Mouse (Mus musculus): ENCODE measurements at regions not wholly inside any gene's neighbourhood (a gene's known extent, or its start where the extent isn't known, plus 50 kb on each side); places are given as distances from the start of the nearest gene placed in this dataset.
"Not testable (repeated sequence)": the region's sequence is repeated elsewhere in the genome, so short reads cannot be mapped to it uniquely, and the experiment has no call there.

GRCm38 (mm10) chr8:71081291-71081690, 175.6 kb downstream of the Map1s start:
- POLR2A ChIA-PET, CTCF ChIA-PET: not testable (repeated sequence)

GRCm38 (mm10) chr8:71127131-71127530, 145.4 kb upstream of the Myo9b start:
- CTCF ChIA-PET: interaction anchor here in 2 of 4 experiments (0.6 kb wide), 2 partner anchors 270 to 381 kb away, joined by 3 read pairs; no protein-coding TSS in a partner anchor

GRCm38 (mm10) chr8:71130411-71131261, 141.9 kb upstream of the Myo9b start:
- POLR2A ChIA-PET: no interaction called here
- CTCF ChIA-PET: no interaction called here

More at GRCm38 (mm10) chr8:71127131-71127530, 145.4 kb upstream of the Myo9b start:
- POLR2A ChIA-PET: not testable (repeated sequence)

- ChIA-PET POLR2A (no interaction called here), CTCF (no interaction called here)
These were observed 141.0 kb upstream of the Myo9b start for GRCm38 (mm10) chr8:71131327-71132089.

GRCm38 (mm10) chr8:71132898-71133297, 139.6 kb upstream of the Myo9b start:
- CTCF ChIA-PET, POLR2A ChIA-PET: not testable (repeated sequence)

GRCm38 (mm10) chr8:71137131-71137530, 135.4 kb upstream of the Myo9b start:
- CTCF ChIA-PET, POLR2A ChIA-PET: not testable (repeated sequence)

GRCm38 (mm10) chr8:71142373-71142973, 130.0 kb upstream of the Myo9b start:
- CTCF ChIA-PET, POLR2A ChIA-PET: not testable (repeated sequence)

GRCm38 (mm10) chr8:71171478-71172210, 100.9 kb upstream of the Myo9b start:
- CTCF ChIA-PET, POLR2A ChIA-PET: not testable (repeated sequence)

- CTCF ChIA-PET, POLR2A ChIA-PET: not testable (repeated sequence)
These were observed 79.6 kb upstream of the Myo9b start for GRCm38 (mm10) chr8:71192939-71193338.

GRCm38 (mm10) chr8:71195006-71195722, 77.3 kb upstream of the Myo9b start:
- POLR2A ChIA-PET, CTCF ChIA-PET: not testable (repeated sequence)

All from embryonic stem cell, embryonic (primary cell).